Mouse (Mus musculus): ENCODE data around the gene Mamstr. TPM values are rescaled to one million over a fixed set of nuclear protein-coding genes. Genes with fewer than 3 reads are reported as not detected.
A peak's percentile ranks its signal among the peaks of the same experiment; 100 is the strongest.
"Not testable (repeated sequence)": the region's sequence is repeated elsewhere in the genome, so short reads cannot be mapped to it uniquely, and the experiment has no call there.

Mamstr gene
- polyA plus RNA-seq, 1 experiment from 2014 or later: 7.4 TPM

GRCm38 (mm10) chr7:45642503-45643255 is 2.9 kb downstream of the Mamstr start:
- H3K9me3 ChIP-seq (replicated peaks): no peaks in the 10 kb centered on the region
- no peak for ATAC-seq (replicated peaks; ENCODE audit: insufficient number of reproducible peaks, insufficient read depth, low FRiP score, low read depth)
- no peaks in the 10 kb centered on the region for H3K36me3 ChIP-seq
- WGBS: 46% methylated on average over 16 of the region's 16 CpGs
- peak overlapping the region; percentile 54 for H3K9ac ChIP-seq
- peak overlapping the region; percentile 74 for H3K27ac ChIP-seq
- H3K4me1 ChIP-seq (replicated peaks): peaks cover 66% of the 10 kb centered on the region
- H3K27me3 ChIP-seq: no peaks in the 10 kb centered on the region
- peak overlapping the region; percentile 68 for H3K4me2 ChIP-seq
- H3K4me3 ChIP-seq: peak overlapping the region; percentile 46

GRCm38 (mm10) chr7:45643441-45644178 is 3.8 kb downstream of the Mamstr start:
- peak; percentile 80 for ATAC-seq (replicated peaks; ENCODE audit: insufficient number of reproducible peaks, insufficient read depth, low FRiP score, low read depth)
- Histone ChIP-seq H3K4me2 (peak overlapping the region; percentile 68), H3K9me3 (replicated peaks) (no peaks in the 10 kb centered on the region), H3K27ac (peak overlapping the region; percentile 74), H3K27me3 (no peaks in the 10 kb centered on the region), H3K4me1 (replicated peaks) (peaks cover 60% of the 10 kb centered on the region), H3K4me3 (peak overlapping the region; percentile 46), H3K9ac (peak overlapping the region; percentile 54), H3K36me3 (no peaks in the 10 kb centered on the region)
- 8% methylated on average over 28 of the region's 28 CpGs for WGBS

- Histone ChIP-seq H3K9me3 (replicated peaks) (no peaks in the 10 kb centered on the region), H3K36me3 (no peaks in the 10 kb centered on the region), H3K4me3 (peak overlapping the region; percentile 46), H3K9ac (peak overlapping the region; percentile 23; the same call in 1 of the 2 replicates), H3K27me3 (no peaks in the 10 kb centered on the region), H3K4me2 (peak overlapping the region; percentile 68), H3K4me1 (replicated peaks) (peaks cover 55% of the 10 kb centered on the region), H3K27ac (peak overlapping the region; percentile 74)
- peak; percentile 12; the same call in 1 of the 2 replicates for ATAC-seq (replicated peaks; ENCODE audit: insufficient number of reproducible peaks, insufficient read depth, low FRiP score, low read depth)
- WGBS: 16% methylated on average over 18 of the region's 18 CpGs
Observed at GRCm38 (mm10) chr7:45644183-45644582, 4.4 kb downstream of the Mamstr start.

- 77% methylated on average over 6 of the region's 6 CpGs for WGBS
- H3K9me3 ChIP-seq (replicated peaks): no peaks in the 10 kb centered on the region
- H3K4me3 ChIP-seq: no peak overlapping the region
- H3K4me2 ChIP-seq: peak overlapping the region; percentile 68; the same call in 1 of the 2 replicates
- H3K9ac ChIP-seq: 0 out of 2 replicates have a peak overlapping the region, but pooled peaks have one; percentile 20
- no peak overlapping the region for H3K27ac ChIP-seq
- H3K36me3 ChIP-seq: no peaks in the 10 kb centered on the region
- no peak for ATAC-seq (replicated peaks; ENCODE audit: insufficient number of reproducible peaks, insufficient read depth, low FRiP score, low read depth)
- peaks cover 50% of the 10 kb centered on the region for H3K4me1 ChIP-seq (replicated peaks)
- H3K27me3 ChIP-seq: no peaks in the 10 kb centered on the region
Observed at GRCm38 (mm10) chr7:45644872-45645590, 5.3 kb downstream of the Mamstr start.

- no peak for ATAC-seq (replicated peaks; ENCODE audit: insufficient number of reproducible peaks, insufficient read depth, low FRiP score, low read depth)
- Histone ChIP-seq H3K4me1 (replicated peaks) (peaks cover 50% of the 10 kb centered on the region), H3K36me3 (no peaks in the 10 kb centered on the region), H3K9ac (no peak overlapping the region), H3K4me2 (no peak overlapping the region), H3K4me3 (no peak overlapping the region), H3K9me3 (replicated peaks) (no peaks in the 10 kb centered on the region), H3K27me3 (no peaks in the 10 kb centered on the region), H3K27ac (no peak overlapping the region)
- 76% methylated on average over 7 of the region's 7 CpGs for WGBS
Observed at GRCm38 (mm10) chr7:45645591-45645971, 5.8 kb downstream of the Mamstr start.

GRCm38 (mm10) chr7:45646671-45647070 is 6.9 kb downstream of the Mamstr start:
- no peak for ATAC-seq (replicated peaks; ENCODE audit: insufficient number of reproducible peaks, insufficient read depth, low FRiP score, low read depth)

GRCm38 (mm10) chr7:45649351-45649750 is 9.6 kb downstream of the Mamstr start:
- Histone ChIP-seq H3K27me3 (no peaks in the 10 kb centered on the region), H3K27ac (peak overlapping the region; percentile 87), H3K9ac (no peak overlapping the region), H3K4me1 (replicated peaks) (peaks cover 17% of the 10 kb centered on the region), H3K4me2 (peak overlapping the region; percentile 27), H3K9me3 (replicated peaks) (no peaks in the 10 kb centered on the region), H3K36me3 (no peaks in the 10 kb centered on the region), H3K4me3 (no peak overlapping the region)
- ATAC-seq (replicated peaks; ENCODE audit: insufficient number of reproducible peaks, insufficient read depth, low FRiP score, low read depth): peak; percentile 69
- WGBS: 41% methylated on average over 8 of the region's 8 CpGs

More at GRCm38 (mm10) chr7:45646671-45647070, 6.9 kb downstream of the Mamstr start:
- Histone ChIP-seq H3K27ac (no peak overlapping the region), H3K9ac (no peak overlapping the region), H3K4me1 (replicated peaks) (peaks cover 39% of the 10 kb centered on the region), H3K36me3 (no peaks in the 10 kb centered on the region), H3K27me3 (no peaks in the 10 kb centered on the region), H3K4me3 (no peak overlapping the region), H3K9me3 (replicated peaks) (no peaks in the 10 kb centered on the region), H3K4me2 (no peak overlapping the region)
- WGBS: 78% methylated on average over 4 of the region's 4 CpGs

- not testable (repeated sequence) for ATAC-seq (replicated peaks; ENCODE audit: insufficient number of reproducible peaks, insufficient read depth, low FRiP score, low read depth); H3K36me3 ChIP-seq; H3K4me2 ChIP-seq; H3K9ac ChIP-seq; H3K27me3 ChIP-seq; H3K9me3 ChIP-seq (replicated peaks); H3K4me3 ChIP-seq
- peaks cover 13% of the 10 kb centered on the region for H3K4me1 ChIP-seq (replicated peaks)
- 92% methylated on average over 20 of the region's 20 CpGs for WGBS
- H3K27ac ChIP-seq: peak overlapping the region; percentile 87
Observed at GRCm38 (mm10) chr7:45650484-45650883, 10.7 kb downstream of the Mamstr start.

- Histone ChIP-seq H3K27ac (no peak overlapping the region), H3K4me1 (replicated peaks) (peaks cover 13% of the 10 kb centered on the region), H3K9me3 (replicated peaks) (no peaks in the 10 kb centered on the region), H3K4me3 (peak overlapping the region; percentile 9; the same call in 1 of the 2 replicates), H3K9ac (peak overlapping the region; percentile 17; the same call in 1 of the 2 replicates), H3K36me3 (no peaks in the 10 kb centered on the region), H3K4me2 (peak overlapping the region; percentile 55), H3K27me3 (no peaks in the 10 kb centered on the region)
- no peak for ATAC-seq (replicated peaks; ENCODE audit: insufficient number of reproducible peaks, insufficient read depth, low FRiP score, low read depth)
- WGBS: 30% methylated on average over 17 of the region's 17 CpGs
Observed at GRCm38 (mm10) chr7:45654424-45655047, 14.8 kb downstream of the Mamstr start.

- Histone ChIP-seq H3K36me3 (no peaks in the 10 kb centered on the region), H3K9me3 (replicated peaks) (no peaks in the 10 kb centered on the region), H3K27ac (no peak overlapping the region), H3K4me2 (no peak overlapping the region), H3K27me3 (no peaks in the 10 kb centered on the region), H3K9ac (no peak overlapping the region), H3K4me1 (replicated peaks) (peaks cover 7% of the 10 kb centered on the region; the same call in 1 of the 2 replicates), H3K4me3 (no peak overlapping the region)
- no peak for ATAC-seq (replicated peaks; ENCODE audit: insufficient number of reproducible peaks, insufficient read depth, low FRiP score, low read depth)
- 75% methylated on average over 11 of the region's 11 CpGs for WGBS
Observed at GRCm38 (mm10) chr7:45660746-45661478, 21.1 kb downstream of the Mamstr start.
